Mouse (Mus musculus) megakaryocyte, embryonic 14.5 days (primary cell): Measurements from ENCODE around the gene Itga5.

ENCODE experiments used
- FLI1 ChIP-seq: IDR thresholded peaks from 2 replicates; pipeline ENCODE4 v1.6.1; 2012; ENCODE audit warnings: low read length, inconsistent platforms, mixed read lengths
- GATA1 ChIP-seq: IDR thresholded peaks from 3 replicates; pipeline ENCODE4 v1.6.1; 2012; ENCODE audit warnings: mixed read lengths, low read length, inconsistent platforms, borderline replicate concordance

DNA sequence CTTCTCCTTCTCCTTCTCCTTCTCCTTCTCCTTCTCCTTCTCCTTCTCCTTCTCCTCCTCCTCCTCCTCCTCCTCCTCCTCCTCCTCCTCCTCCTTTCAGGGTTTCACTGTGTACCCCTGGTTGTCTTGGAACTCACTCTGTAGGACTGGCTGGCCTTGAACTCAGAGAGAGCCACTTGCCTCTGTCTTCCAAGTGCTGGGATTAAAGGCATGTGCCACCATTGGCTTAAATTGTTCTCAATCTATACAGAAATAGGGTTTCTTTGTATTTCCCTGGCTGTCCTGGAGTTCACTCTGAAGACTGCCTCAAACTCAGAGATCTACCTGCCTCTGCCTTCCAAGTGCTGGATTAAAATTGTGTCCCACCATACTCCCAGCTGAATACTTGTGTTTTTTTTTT lies 5.9 kb upstream of the Itga5 start:
- TF ChIP-seq GATA1 (no peak), FLI1 (no peak)
